Mouse (Mus musculus) olfactory bulb, adult 2 months (tissue): ENCODE data around the gene Pan3.

Source experiments
- CTCF ChIP-seq: fragments of 200-500 bp; IDR thresholded peaks from 2 replicates; pipeline ENCODE4 v1.5.1; 2012; ENCODE audit warnings: low read depth, mild to moderate bottlenecking, low read length, moderate library complexity; ENCODE audit not compliant: insufficient read depth
- POLR2A ChIP-seq: fragments of 200-500 bp; IDR thresholded peaks from 2 replicates; pipeline ENCODE4 v1.6.1; 2012; ENCODE audit warnings: mild to moderate bottlenecking, low read depth, low read length, moderate library complexity; ENCODE audit not compliant: insufficient read depth

DNA sequence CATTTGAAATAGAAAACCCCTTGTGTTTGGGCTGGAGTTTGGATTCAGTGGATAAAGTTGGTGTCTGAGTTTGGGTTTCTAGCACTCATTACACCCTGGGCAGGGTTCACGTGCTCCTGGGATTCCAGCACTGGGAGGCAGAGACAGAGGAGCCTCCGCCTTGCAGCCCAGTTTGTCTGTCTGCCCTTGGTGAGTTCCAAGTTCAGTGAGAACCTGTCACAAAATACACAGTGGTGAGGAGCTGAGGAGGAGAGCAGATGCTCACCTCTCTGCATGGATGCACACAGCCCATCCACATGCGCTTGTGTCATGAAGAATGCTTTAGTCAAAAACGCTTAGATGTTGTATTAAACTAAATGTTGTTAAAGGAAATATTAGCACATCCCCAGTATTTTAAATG, 67.0 kb downstream of the Pan3 start:
- no peak for TF ChIP-seq CTCF
- TF ChIP-seq POLR2A, result no peak
